Mouse (Mus musculus): ENCODE measurements at regions not wholly inside any gene's neighbourhood (a gene's known extent, or its start where the extent isn't known, plus 50 kb on each side); places are given as distances from the start of the nearest gene placed in this dataset.
A peak's percentile ranks its signal among the peaks of the same experiment; 100 is the strongest.

- Histone ChIP-seq H3K4me3 (ENCODE audit: low read depth, low read length) (no peak overlapping the region), H3K27me3 (replicated peaks; ENCODE audit: insufficient read depth, low read length) (no peaks in the 10 kb centered on the region), H3K27ac (ENCODE audit: low read length) (no peak overlapping the region), H3K9ac (replicated peaks; ENCODE audit: low read depth) (no peak overlapping the region), H3K36me3 (ENCODE audit: insufficient read depth, low read length) (no peaks in the 10 kb centered on the region), H3K4me2 (replicated peaks; ENCODE audit: low read depth, low read length) (no peak overlapping the region), H3K4me1 (ENCODE audit: insufficient read depth, low read depth, low read length) (no peaks in the 10 kb centered on the region), H3K9me3 (ENCODE audit: low read length) (no peaks in the 10 kb centered on the region)
- no peak for ATAC-seq
- 73% methylated on average over 3 of the region's 3 CpGs for WGBS
- no peak for DNase-seq (ENCODE audit: low spot score)
- TF ChIP-seq EP300 (IDR thresholded peaks at IDR 0.05) (no peak), CTCF (IDR thresholded peaks at IDR 0.05) (no peak)
These were observed 124.1 kb upstream of the Rbm19 start for GRCm38 (mm10) chr5:119992130-119992529.

- Histone ChIP-seq H3K4me1 (ENCODE audit: insufficient read depth, low read depth, low read length) (no peaks in the 10 kb centered on the region), H3K9me3 (ENCODE audit: low read length) (no peaks in the 10 kb centered on the region), H3K4me2 (replicated peaks; ENCODE audit: low read depth, low read length) (no peak overlapping the region), H3K36me3 (ENCODE audit: insufficient read depth, low read length) (no peaks in the 10 kb centered on the region), H3K27ac (ENCODE audit: low read length) (no peak overlapping the region), H3K9ac (replicated peaks; ENCODE audit: low read depth) (no peak overlapping the region), H3K4me3 (ENCODE audit: low read depth, low read length) (no peak overlapping the region), H3K27me3 (replicated peaks; ENCODE audit: insufficient read depth, low read length) (no peaks in the 10 kb centered on the region)
- TF ChIP-seq EP300 (IDR thresholded peaks at IDR 0.05) (no peak), CTCF (IDR thresholded peaks at IDR 0.05) (no peak)
- no peak for ATAC-seq
- WGBS = 73% methylated on average over 1 of the region's 1 CpGs
- no peak for DNase-seq (ENCODE audit: low spot score)
These were observed 120.5 kb upstream of the Rbm19 start for GRCm38 (mm10) chr5:119995726-119996125.

GRCm38 (mm10) chr5:120005696-120006469 lies 110.4 kb upstream of the Rbm19 start:
- no peaks in the 10 kb centered on the region; the same call in 1 of the 2 replicates for H3K9me3 ChIP-seq (ENCODE audit: low read length)
- no peak for TF ChIP-seq EP300 (IDR thresholded peaks at IDR 0.05)
- DNase-seq (ENCODE audit: low spot score) (peak; percentile 29), ATAC-seq (peak; percentile 57)
- no peaks in the 10 kb centered on the region for H3K36me3 ChIP-seq (ENCODE audit: insufficient read depth, low read length)
- H3K27me3 ChIP-seq (replicated peaks; ENCODE audit: insufficient read depth, low read length) = no peaks in the 10 kb centered on the region
- WGBS = 37% methylated on average over 6 of the region's 6 CpGs
- no peak overlapping the region for H3K27ac ChIP-seq (ENCODE audit: low read length)
- no peak overlapping the region for H3K9ac ChIP-seq (replicated peaks; ENCODE audit: low read depth)
- H3K4me1 ChIP-seq (ENCODE audit: insufficient read depth, low read depth, low read length) = no peaks in the 10 kb centered on the region
- no peak overlapping the region for H3K4me2 ChIP-seq (replicated peaks; ENCODE audit: low read depth, low read length)
- no peak overlapping the region for H3K4me3 ChIP-seq (ENCODE audit: low read depth, low read length)

GRCm38 (mm10) chr5:120007738-120008137 lies 108.5 kb upstream of the Rbm19 start:
- DNase-seq (ENCODE audit: low spot score) (no peak), ATAC-seq (no peak)
- H3K9me3 ChIP-seq (ENCODE audit: low read length) = no peaks in the 10 kb centered on the region; the same call in 1 of the 2 replicates
- H3K27ac ChIP-seq (ENCODE audit: low read length) = no peak overlapping the region
- H3K27me3 ChIP-seq (replicated peaks; ENCODE audit: insufficient read depth, low read length) = no peaks in the 10 kb centered on the region
- WGBS = 77% methylated on average over 6 of the region's 6 CpGs
- no peak overlapping the region for H3K4me3 ChIP-seq (ENCODE audit: low read depth, low read length)
- TF ChIP-seq EP300 (IDR thresholded peaks at IDR 0.05) (no peak), CTCF (IDR thresholded peaks at IDR 0.05) (no peak)
- H3K4me1 ChIP-seq (ENCODE audit: insufficient read depth, low read depth, low read length) = no peaks in the 10 kb centered on the region
- H3K4me2 ChIP-seq (replicated peaks; ENCODE audit: low read depth, low read length) = no peak overlapping the region
- H3K36me3 ChIP-seq (ENCODE audit: insufficient read depth, low read length) = no peaks in the 10 kb centered on the region
- H3K9ac ChIP-seq (replicated peaks; ENCODE audit: low read depth) = no peak overlapping the region

- 75% methylated on average over 9 of the region's 9 CpGs for WGBS
- Histone ChIP-seq H3K27me3 (replicated peaks; ENCODE audit: insufficient read depth, low read length) (no peaks in the 10 kb centered on the region), H3K9me3 (ENCODE audit: low read length) (no peaks in the 10 kb centered on the region; the same call in 1 of the 2 replicates), H3K4me3 (ENCODE audit: low read depth, low read length) (no peak overlapping the region), H3K4me2 (replicated peaks; ENCODE audit: low read depth, low read length) (no peak overlapping the region), H3K9ac (replicated peaks; ENCODE audit: low read depth) (no peak overlapping the region), H3K36me3 (ENCODE audit: insufficient read depth, low read length) (no peaks in the 10 kb centered on the region), H3K4me1 (ENCODE audit: insufficient read depth, low read depth, low read length) (no peaks in the 10 kb centered on the region), H3K27ac (ENCODE audit: low read length) (no peak overlapping the region)
- TF ChIP-seq EP300 (IDR thresholded peaks at IDR 0.05) = no peak
- no peak for TF ChIP-seq CTCF (IDR thresholded peaks at IDR 0.05)
- ATAC-seq = no peak
- no peak for DNase-seq (ENCODE audit: low spot score)
These were observed 108.0 kb upstream of the Rbm19 start for GRCm38 (mm10) chr5:120008306-120008705.

- Histone ChIP-seq H3K36me3 (ENCODE audit: insufficient read depth, low read length) (no peaks in the 10 kb centered on the region), H3K4me2 (replicated peaks; ENCODE audit: low read depth, low read length) (no peak overlapping the region), H3K27me3 (replicated peaks; ENCODE audit: insufficient read depth, low read length) (no peaks in the 10 kb centered on the region), H3K27ac (ENCODE audit: low read length) (no peak overlapping the region), H3K4me3 (ENCODE audit: low read depth, low read length) (no peak overlapping the region), H3K9me3 (ENCODE audit: low read length) (no peaks in the 10 kb centered on the region), H3K4me1 (ENCODE audit: insufficient read depth, low read depth, low read length) (no peaks in the 10 kb centered on the region), H3K9ac (replicated peaks; ENCODE audit: low read depth) (no peak overlapping the region)
- ATAC-seq (no peak), DNase-seq (ENCODE audit: low spot score) (no peak)
- 8% methylated on average over 10 of the region's 10 CpGs for WGBS
- no peak for TF ChIP-seq CTCF (IDR thresholded peaks at IDR 0.05)
- no peak for TF ChIP-seq EP300 (IDR thresholded peaks at IDR 0.05)
These were observed 100.8 kb upstream of the Rbm19 start for GRCm38 (mm10) chr5:120015417-120015816.
